Mouse (Mus musculus): ENCODE measurements around the gene Aatk.

Gene Aatk

DNA sequence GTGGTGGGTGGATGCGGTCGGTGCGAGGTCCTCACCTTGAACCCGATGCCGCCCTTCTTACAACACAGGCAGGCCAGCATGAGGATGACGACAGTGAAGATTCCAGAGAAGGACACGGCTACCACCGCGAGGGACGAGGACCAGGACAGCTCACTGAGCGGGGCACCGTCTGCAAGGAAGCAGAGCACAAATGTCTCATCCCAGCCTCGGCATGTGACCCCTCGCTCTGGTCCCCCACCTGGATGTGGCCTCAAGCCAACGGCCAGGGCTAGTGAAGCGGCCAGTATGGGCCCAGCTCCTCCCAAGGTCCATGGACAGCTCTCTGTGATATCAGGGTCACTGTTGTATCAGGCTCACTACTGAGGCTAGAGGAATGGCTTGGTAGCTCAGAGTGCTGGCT, 25.6 kb downstream of the Aatk start:
- DNase-seq: no peak

DNA sequence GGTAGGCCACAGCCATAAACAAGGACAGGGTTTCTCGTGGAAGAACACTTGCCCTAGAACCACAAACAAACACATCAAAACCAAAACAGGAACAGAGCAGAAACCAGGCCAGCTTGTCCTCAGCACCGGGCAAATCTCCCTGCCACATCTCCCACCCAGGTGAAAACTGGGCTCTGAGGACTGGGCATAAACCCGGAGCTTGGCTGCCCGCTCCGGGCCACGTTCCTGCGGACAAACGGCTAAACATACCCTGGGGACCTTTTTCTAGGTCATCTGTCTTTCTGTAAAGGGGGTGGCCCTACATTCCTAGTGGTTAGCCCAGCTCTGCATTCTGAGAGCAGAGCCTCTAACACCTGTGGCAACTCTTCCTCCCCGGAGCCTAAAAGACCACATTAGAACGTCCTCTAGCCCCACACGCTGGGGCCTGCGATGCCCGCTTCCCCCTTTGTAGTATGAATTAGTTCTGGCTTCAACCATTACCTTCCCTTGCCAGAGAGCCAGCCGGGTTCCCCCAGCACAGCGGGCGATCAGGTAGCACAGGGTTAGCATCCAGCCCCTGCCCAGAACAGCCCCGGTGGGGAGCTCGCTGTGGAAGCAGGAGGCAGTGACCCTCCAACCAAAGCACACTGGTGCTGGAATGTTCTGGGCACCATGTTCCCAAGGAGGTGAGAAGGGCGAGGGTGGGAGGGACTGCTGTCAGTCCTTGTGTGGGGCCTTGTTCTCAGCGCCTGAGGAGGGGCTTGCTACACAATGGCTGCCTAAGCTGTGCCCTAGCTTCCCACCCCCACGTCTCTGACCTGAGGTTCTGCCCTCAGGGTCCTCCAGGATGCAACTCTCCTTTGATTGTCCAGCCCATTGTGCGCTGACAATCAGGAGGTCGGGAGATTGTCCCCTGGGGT, 27.2 kb downstream of the Aatk start:
- DNase-seq: peak; percentile 66

DNA sequence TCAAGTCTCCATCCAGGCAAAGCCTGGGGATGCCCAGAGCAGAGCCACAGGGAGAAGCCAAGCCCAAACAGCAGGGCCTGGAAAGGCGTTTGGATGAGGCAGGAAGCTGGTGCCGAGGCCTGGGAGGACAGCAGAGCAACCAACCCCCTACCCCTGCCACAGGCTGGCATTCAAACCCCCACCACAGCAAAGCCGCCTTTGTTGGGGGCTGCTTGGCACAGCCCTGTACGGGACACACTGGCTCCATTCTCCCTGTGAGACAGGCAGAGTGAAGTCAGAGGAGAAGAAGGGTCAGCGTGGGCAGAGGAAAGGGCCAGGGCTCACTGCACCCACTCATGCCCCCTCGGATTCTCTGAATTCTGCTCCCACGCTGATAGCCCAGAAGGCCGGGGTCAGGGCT, 30.0 kb downstream of the Aatk start:
- DNase-seq: no peak

DNA sequence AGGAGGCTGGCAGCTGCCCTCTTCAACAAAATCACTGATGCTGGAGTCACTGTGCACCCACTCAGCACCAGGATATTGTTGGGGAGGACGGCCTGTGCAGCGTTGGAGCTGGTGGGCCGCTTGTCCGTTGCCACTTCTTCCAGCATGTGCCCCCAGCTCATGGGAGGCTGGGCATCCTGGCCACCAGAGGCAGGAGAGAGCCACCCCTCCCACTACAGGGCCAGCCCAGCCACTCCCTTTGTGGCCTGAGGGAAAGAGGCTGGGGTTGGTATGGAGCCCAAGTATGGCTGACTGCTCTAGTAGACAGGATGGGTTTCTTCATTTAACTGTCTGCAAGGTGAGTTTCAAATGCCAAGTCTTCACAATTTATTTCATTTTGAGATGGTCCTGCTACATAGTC, 32.2 kb downstream of the Aatk start:
- DNase-seq: no peak

DNA sequence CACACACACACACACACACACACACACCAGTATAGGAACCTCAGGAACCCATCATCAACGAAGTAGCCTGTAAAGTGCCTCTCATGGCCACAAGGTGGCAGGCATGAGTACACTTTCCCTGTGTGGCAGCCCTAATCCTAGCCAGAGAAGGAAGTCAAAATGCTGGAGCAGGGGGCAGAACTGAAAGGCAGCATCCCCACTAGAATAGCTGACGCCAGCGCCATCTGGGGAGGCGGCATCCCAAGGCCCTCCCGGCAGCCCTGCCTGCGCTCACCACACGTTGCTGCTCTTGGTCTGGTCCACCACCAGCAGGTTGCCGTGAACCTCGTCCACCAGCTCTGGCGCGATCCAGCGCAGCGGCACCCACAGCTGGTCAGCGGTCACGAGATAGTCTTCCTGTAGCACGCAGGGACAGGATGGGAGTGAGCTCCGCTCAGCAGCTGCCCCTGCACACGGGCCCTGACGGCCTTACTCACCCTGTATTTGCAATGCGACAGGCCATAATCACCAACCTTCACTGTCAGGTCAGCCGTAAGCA, 33.7 kb downstream of the Aatk start:
- DNase-seq: peak; percentile 93

DNA sequence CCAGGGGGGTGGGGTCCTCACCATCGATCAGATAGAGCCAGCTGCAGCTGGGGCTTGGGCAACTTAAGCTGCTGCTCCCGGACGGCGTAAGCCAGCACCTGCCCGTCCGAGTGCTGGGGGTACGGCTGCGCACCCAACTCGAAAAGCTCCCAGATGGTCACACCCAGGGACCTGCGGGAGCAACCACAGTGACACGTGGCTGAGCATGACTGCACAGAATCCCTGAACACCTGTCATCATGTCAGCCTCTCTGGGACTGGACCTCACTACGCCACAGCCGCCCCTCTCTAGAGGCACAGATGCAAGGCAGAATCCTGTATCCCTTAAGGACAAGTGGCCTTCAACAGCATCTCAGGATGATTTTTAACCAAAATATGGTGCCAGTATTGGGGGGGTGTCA, 34.3 kb downstream of the Aatk start:
- DNase-seq: no peak

DNA sequence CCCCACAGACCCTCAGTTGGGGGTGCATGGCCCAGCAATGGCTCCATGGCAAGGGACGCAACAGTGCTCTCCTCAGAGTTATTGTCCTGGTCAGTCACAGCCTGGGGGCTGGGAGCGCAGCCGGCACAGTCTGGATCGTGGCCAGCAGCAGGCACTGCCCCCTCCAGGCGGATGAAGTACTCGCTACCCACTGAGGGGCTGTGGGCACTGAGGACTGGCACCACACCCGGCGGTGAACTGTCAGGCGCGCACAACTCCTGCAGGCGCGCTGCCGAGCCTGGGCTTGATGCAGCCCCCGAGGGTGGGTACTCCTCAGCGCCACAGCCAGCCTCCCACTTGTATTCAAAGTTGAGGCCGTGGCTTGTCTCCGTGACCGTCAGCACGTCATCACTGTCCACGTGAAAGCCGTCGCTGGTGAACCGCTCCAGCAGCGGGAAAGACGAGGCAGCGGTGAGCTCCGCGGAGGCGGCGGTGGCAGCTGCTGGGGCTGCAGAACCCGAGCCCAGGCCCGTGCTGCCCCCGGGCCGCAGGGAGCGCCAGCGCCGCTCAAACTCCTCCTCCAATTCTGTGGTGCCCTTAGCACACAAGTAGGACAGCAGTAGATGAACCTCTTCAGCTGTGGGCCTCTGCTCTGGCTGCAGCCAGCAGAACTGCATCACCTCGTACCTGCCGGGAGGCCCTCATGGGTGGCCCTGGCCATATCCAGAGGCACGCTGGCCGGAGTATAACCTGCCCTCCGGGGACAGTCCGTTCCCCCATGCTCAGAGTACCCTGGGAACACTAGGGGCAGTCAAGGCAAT, 35.0 kb downstream of the Aatk start:
- peak; percentile 79 for DNase-seq

DNA sequence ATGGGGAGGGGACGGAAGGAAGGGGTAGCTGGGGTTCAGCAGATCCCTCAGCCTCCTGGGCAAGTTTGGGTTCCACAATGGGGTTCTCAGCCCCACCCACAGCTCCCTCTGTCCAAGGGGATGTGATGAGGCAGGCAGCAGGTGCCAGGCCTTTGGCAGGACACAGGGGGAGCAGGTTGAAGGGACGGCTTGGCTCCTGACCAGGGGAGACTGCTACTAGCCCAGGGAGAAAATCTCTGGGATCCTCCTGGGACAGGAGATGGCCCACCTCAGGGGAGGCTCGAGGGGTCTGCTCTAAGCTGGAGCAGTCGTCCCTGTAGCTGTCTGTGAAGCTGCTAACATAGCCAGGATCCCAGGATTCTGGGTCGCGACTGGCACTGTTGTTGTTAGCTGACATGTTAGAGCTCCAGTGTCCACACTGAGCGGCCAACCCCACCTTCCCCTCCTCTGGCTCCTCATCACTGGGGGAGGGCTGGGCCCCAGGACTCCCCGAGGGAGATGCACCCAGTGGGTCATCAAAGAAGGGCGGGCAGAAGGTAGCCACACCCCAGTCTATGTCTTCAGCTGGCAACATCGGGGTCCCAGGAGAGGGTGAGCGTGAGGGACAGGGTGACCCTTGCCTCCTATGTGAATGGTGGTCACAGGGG, 35.7 kb downstream of the Aatk start:
- DNase-seq: no peak

DNA sequence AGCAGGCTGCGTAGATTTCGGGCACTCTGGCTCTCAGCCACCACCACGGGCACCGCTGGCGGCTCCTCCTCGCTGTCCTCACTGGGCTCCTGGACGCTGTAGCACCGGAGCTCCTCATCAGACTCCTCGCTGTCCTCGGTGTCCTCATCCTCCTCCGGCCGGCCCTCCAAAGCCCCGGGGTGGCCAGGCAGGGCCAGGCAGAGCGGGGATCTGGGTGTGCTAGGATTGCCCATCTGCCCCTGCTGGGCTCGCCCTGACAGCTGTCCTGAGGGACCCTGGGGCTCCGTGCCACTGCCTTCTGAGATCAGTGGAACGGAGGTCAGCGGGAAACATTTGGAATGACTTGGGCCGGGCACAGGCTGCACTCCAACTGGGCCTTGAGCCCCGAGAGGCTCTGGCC, 37.0 kb downstream of the Aatk start:
- no peak for DNase-seq

DNA sequence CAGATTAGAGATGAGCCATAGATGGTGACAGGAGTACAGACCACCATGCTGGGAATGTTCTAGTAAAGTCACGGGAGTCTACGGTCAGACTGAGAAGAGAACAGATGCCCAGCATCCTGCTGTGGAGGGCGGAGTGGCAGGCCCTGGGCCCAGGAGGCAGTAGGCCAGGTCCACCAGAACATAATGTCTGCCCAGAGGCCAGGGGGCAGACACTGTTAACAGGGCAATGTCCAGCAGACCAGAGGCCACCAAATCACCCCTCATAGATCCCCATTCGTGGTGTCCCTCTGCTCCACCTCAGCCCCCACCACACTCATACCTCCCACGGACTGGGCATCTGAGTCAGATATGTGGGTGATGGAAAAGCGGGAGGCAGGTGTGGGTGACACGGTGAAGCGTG, 38.0 kb downstream of the Aatk start:
- DNase-seq: no peak

DNA sequence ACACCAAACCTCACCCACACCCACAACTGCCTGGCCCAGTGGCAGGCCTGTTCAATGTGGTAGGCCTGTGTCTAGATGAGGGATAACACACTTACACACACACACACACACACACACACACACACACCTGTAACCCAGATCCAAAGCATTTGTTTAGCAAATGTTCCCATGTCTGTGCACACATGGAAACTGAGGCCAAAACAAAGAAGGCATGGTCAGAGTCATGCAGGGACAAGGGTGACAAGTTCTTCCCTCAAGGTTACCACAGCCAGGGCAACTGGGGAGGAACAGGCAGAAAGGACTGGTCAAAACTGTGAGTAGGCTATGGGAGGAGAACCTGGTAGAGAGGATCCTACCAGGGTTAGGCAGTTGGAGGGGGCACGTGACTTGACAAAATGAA, 38.5 kb downstream of the Aatk start:
- DNase-seq: no peak

DNA sequence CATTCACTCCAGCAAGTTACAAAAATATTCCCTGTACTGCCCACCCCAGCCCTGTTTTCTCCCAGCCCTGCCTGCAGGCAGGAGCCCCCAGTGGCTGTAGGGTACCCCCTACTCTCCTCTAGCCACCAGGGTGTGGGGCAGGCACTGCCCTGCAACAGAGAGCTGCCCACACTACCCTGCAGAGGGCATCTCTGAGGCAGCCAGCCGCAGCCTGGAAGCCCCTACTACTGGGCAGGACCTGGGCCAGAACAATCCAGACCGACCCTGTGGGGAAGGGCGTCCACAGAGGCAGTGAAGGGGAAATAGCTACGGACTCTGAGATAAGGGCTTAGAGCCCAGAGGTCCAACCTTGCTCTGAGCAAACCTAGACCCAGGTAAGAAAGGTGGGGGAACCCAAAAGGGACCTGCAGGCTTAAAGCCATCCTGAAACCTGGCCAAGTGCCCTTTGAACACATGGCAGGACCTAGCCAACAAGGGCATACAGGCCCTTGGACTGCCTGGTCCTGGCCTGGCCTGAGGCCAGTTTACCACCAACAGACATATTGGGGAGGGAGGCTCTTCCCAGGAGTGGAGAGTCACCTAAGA, 39.4 kb downstream of the Aatk start:
- DNase-seq: no peak

DNA sequence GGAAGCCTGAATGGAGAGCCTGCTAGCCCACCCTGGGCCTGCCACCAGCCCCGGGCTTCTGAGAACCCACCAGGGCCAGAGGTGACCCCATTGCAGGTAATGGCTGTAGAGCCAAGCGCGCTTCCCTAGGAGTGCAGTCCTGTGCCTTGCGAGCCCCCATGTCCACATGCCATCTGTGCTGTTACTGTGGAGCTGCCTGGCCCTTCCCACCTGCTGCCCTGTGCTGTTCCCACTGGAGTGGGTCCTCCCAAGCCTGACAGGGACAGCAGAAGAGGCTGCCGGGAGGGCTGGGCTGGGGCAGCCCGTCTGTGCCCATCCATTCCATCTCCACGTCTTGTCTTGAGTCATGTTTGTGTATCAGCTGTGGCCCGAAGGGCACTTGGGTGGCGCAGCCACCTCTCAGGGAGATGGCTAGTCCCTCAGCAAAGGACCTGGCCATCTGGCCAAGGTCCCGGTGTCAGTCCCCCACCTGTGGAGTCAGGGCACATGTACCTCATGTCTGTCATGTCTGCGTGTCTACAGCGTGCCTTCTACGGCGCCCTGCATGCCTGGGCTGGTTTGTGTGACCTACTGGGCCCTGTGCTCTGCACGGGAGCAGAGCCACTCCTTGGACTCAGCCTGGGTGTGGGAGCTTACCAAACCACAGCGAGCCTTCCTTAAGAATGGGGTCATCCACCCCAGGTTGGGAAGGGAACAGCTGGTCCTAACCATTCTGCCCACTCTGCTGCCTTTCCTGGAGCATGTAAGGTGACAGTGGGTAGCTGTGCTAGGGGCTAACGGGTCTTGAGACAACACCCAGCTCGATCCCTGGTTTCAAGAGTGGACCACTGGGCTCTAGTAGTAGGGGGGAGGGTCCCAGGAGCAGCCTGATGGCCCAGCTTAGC, 41.3 kb downstream of the Aatk start:
- DNase-seq: no peak

DNA sequence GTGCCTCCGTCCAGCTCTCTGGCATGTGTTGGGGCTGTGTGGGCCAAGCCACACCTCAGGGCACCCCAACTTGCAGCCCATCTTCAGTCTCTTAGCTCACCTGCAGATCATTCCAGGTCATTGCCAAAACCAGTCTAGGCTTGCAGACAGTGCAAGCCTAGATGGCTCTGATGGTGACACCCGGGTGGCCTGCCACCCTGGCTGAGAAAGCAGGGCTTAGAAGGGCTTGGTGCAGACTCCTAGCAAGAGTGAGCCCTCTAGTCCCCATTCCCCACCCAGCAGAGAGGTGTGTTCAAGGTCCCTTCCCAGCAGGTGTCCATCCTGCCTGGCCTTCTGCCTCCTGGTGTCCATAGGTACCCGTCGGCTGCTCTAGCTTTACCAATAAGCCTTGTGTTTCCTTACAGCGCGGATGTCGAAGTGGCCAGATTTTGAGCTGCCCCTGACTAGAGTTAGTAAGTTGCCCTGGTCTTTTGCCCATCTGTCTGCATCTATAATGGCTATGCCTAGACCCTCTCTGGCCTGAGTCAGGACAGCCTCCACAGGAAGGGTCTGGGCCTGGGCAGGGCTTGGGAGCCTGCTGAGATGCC, 44.2 kb downstream of the Aatk start:
- DNase-seq: no peak

DNA sequence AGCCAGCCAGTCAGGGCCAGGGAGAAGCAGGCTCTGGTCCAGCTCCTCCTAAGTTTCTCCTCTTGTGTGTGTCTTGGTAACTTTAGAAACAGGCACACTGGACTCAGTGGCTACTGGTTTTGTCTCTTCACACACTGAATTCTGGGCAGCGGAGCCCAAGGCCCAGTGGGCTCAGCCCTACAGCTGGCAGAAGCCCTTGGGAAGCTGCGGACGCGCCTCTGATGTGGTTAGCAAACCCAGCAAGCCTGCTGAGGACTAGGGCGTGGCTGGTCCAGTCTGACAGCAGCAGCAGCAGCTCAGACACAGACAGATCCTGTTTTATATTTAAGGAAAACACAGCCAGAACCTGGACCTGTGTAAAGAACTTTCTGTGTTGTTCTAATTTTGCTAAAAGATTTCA, 44.9 kb downstream of the Aatk start:
- DNase-seq: no peak

DNA sequence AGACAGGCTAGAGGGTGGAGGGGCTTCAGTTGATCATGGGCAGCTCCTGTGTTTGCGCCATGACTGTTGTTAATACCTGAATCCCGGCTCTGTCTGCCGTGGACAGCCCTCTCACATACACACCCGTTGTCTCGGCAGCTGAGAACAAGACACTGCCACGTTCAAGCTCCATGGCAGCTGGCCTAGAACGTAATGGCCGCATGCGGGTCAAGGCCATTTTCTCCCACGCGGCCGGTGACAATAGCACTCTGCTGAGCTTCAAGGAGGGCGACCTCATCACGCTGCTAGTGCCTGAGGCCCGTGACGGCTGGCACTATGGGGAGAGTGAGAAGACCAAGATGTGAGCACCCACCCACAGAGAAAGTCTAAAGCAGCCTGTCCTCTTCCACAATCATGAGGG, 49.6 kb downstream of the Aatk start:
- DNase-seq: no peak

DNA sequence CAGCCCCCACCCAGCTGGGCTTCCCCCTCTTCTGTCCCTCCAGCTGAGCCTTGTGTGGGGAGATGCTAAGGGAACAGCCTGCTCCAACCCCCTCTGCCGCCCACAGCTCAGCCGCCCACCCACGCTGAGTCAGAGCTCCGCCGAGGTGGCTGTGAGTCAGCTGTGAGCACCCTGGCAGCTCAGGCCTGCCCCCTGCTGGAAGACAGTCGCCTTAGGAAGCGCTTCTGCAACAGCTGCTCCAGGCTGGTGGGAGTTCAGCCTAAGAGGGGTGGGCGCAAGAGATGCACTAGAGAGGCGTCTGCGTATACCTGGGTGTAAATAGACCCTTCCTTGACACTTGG, 55.7 kb downstream of the Aatk start:
- peak; percentile 94 for DNase-seq

DNA sequence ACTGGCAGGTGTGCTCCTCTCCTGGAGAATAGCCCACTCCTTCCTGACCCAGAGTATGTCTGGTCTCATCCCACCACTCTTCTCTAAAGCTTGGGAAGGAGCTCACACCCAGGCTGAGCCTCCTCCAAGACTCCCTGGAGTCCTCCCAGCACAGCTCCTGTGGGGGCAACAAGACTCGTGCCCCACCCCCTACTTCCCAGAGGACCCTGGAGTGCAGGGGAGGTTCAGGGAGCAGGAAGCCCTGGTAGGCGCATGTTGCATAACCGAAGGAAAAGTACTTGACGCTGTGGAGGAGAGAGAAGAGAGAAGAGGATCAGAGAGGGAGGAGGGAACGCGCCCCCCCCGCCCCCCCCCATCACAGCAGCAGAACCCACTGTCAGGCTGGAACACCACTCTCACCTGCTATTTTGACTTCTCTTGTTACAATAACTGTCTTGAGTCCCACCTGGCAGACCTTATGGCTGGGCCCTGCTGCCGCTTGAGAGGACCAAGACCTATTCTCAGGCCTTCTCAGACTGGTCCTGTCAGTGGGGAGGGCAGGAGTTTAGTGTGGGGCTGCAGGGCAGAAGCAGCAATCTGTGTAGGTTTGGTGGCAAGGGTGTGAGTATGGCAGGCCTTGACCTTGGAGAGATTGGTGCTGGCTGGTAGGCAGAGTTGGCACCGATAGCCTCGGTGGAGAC, 56.2 kb downstream of the Aatk start:
- no peak for DNase-seq

DNA sequence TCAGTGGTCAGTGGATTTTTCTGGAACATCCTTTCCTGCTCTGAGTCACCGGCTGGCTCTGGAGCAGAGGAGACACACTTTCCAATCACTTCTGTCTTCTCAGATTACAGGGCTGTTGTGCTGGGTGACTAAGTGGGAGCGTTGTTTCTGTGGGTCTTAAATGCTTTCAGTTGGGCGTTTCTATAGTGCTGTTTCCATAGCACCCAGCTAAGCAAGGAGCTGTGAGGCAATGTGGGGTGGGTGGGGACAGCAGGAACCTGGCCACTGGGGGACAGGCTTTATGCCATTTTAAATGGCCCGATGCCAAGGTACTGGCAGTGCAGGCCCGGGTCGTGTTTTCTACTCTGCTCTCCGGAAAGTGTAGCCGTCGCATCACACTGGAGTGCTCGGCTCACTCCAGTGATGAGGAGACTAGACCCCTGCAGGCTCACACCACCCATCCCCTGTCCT, 57.8 kb downstream of the Aatk start:
- DNase-seq: peak; percentile 81

DNA sequence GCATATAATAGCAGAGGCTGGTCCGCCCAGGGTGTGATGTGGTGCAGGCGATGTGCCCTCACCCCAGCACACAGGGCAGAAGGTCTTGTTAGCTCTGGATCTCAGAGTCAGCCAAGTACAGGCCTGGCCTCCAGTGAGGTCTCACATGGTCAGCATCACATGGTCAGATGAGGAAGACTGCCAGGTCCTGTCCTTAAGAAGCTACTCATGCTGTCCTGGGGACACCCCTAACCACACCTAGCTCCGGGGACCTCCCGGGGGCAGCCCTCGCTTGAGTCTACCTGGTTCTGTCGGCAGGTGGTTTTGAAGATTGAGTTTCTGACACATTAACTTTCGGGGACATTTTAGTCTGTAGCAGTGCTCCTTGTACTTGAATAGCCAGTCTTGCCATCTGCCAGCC, 58.6 kb downstream of the Aatk start:
- DNase-seq: no peak

DNA sequence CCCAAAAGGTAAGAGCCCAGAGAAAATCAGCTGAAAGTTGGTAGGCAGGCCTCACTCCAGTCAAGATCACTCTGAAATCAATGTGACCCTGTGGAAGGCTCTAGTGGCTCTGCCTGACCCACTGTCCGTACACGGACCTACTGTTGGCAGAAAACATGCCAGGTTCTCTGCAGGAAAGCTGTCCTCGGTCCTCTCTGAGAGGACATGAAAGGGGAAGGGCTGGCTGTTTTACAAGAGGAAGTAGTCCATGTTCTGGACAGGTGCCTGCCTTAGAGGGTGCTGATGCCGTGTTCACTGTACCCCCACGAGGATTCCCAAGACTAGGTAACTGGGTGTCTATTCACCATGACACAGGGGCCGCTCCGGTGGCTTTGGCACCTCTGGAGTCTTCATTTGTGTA, 59.1 kb downstream of the Aatk start:
- DNase-seq: no peak

Measured in retina, postnatal 1 day (tissue).